Mouse (Mus musculus) limb, embryonic 14.5 days (tissue): Measurements from ENCODE around the gene Yipf7. TPM values are rescaled to one million over a fixed set of nuclear protein-coding genes. Genes with fewer than 3 reads are reported as not detected.

Source experiments
- ATAC-seq: fragments of 200-750 bp; cut with Nextera tagmentation; 2 replicates; pipeline ENCODE4 v1.8.0; 2017; ENCODE audit warnings: low read depth, moderate number of reproducible peaks, moderate TSS enrichment; ENCODE audit not compliant: low FRiP score
- DNase-seq: peaks from one replicate; pipeline ENCODE4 v3.0.0-alpha.2; 2015; ENCODE audit warnings: low spot score
- H3K27ac ChIP-seq: fragments of 300-500 bp; sonication (generic); replicated peaks from 2 replicates; pipeline ENCODE4 v1.5.1; 2014; ENCODE audit warnings: low read depth, mild to moderate bottlenecking, low read length, moderate library complexity, mixed read lengths
- H3K27me3 ChIP-seq: fragments of 300-500 bp; sonication (generic); 2 replicates; pipeline ENCODE4 v1.6.1; 2014; ENCODE audit warnings: low read length, mixed read lengths; ENCODE audit not compliant: control insufficient read depth, insufficient read depth
- H3K36me3 ChIP-seq: fragments of 300-500 bp; sonication (generic); 2 replicates; pipeline ENCODE4 v1.6.1; 2014; ENCODE audit warnings: mild to moderate bottlenecking, low read length, moderate library complexity, mixed read lengths; ENCODE audit not compliant: control insufficient read depth, insufficient read depth
- H3K4me1 ChIP-seq: fragments of 300-500 bp; sonication (generic); 2 replicates; pipeline ENCODE4 v1.6.1; 2014; ENCODE audit warnings: antibody characterized with exemption, low read length, mixed read lengths; ENCODE audit not compliant: control insufficient read depth, insufficient read depth
- H3K4me2 ChIP-seq: fragments of 300-500 bp; sonication (generic); replicated peaks from 2 replicates; pipeline ENCODE4 v1.6.1; 2014; ENCODE audit warnings: low read depth, mild to moderate bottlenecking, low read length, moderate library complexity; ENCODE audit not compliant: severe bottlenecking
- H3K4me3 ChIP-seq: fragments of 300-500 bp; sonication (generic); replicated peaks from 2 replicates; pipeline ENCODE4 v1.5.1; 2014; ENCODE audit warnings: low read length
- H3K9ac ChIP-seq: fragments of 300-500 bp; sonication (generic); 2 replicates; pipeline ENCODE4 v1.6.1; 2014; ENCODE audit warnings: mild to moderate bottlenecking, low read depth, low read length, moderate library complexity; ENCODE audit not compliant: severe bottlenecking
- H3K9me3 ChIP-seq: fragments of 300-500 bp; sonication (generic); 2 replicates; pipeline ENCODE4 v1.6.1; 2016; ENCODE audit warnings: low read length; ENCODE audit not compliant: control insufficient read depth
- POLR2A ChIP-seq: fragments of 200-500 bp; IDR thresholded peaks from 2 replicates; pipeline ENCODE4 v1.8.0; 2012; ENCODE audit warnings: inconsistent platforms, mild to moderate bottlenecking, moderate library complexity, borderline replicate concordance; ENCODE audit not compliant: insufficient read depth, insufficient read length; ENCODE audit errors: extremely low read depth
- WGBS: fragments of 180-500 bp; shearing (Covaris S2); extraction: QIAGEN DNeasy Blood & Tissue Kit; methylation state at CpG from one replicate; pipeline ENCODE4 v1.1.7; 2014; 5-methylcytosine and 5-hydroxymethylcytosine counted together
- polyA plus RNA-seq, 2 experiments: library from polyadenylated mRNA; depleted of rRNA in 1 of 2; stranded (reverse) in 1 of 2; unstranded in 1 of 2; fragments of >200 nt; fragmentation: Nextera tagmentation in 1 of 2; extraction: Ambion mirVana in 1 of 2; gene quantifications; 2 replicates each; pipeline versions ENCODE4 v1.2.1 to v1.2.3; 2012 to 2014

Yipf7 gene
- polyA plus RNA-seq, 2 experiments: 0.74 to 0.82 TPM

DNA sequence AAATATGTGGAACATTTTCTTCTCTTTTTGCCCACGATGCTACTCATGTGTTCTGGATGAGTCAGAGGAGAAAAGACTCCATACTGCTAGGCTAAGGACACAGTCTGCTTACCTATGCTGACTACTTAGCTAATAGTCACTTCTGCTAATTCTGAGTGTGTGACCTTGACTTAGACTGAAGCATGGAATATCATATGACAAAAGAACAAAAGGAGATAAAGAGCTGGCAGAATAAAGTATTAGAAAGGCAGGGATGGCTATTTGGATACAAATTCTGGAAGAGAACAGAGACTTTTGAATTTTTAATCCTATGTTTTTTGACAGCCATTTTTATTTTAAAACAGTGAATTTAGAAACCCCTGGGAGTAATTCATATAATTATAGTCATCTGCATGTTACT, 768 bp downstream of the Yipf7 start:
- whole genome bisulfite sequencing: 75% methylated on average over 1 of the region's 1 CpGs
- no peak for TF ChIP-seq POLR2A

DNA sequence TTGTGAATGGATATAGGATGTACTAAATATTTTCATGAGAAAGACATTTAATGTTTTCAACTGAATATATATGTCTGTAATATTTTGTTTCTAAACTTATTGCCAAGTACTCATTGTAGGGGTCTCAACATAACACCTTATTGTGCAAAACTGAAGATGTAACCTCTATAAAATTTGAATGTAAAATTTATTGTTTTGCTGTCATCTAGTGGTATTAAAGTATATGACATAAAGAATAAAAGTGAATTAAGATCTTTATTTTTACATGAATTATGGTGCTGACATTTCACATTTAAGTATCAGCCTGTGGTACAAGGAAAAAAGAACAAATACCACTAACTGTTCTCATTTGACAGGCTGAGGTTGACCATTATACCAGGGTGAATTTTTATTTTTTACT, 18.5 kb downstream of the Yipf7 start:
- Histone ChIP-seq H3K4me2 (no peak overlapping the region), H3K9ac (no peak overlapping the region), H3K27me3 (no peaks in the 10 kb centered on the region), H3K4me3 (no peak overlapping the region), H3K27ac (no peak overlapping the region), H3K9me3 (no peaks in the 10 kb centered on the region), H3K36me3 (no peaks in the 10 kb centered on the region), H3K4me1 (no peaks in the 10 kb centered on the region)
- ATAC-seq: no peak
- TF ChIP-seq POLR2A: no peak
- DNase-seq: no peak

More for the DNA sequence above, 768 bp downstream of the Yipf7 start:
- no peak for DNase-seq
- Histone ChIP-seq H3K4me1 (no peaks in the 10 kb centered on the region), H3K4me3 (no peak overlapping the region), H3K36me3 (no peaks in the 10 kb centered on the region), H3K27ac (no peak overlapping the region), H3K4me2 (no peak overlapping the region), H3K9ac (no peak overlapping the region), H3K9me3 (no peaks in the 10 kb centered on the region), H3K27me3 (no peaks in the 10 kb centered on the region)
- ATAC-seq: no peak

DNA sequence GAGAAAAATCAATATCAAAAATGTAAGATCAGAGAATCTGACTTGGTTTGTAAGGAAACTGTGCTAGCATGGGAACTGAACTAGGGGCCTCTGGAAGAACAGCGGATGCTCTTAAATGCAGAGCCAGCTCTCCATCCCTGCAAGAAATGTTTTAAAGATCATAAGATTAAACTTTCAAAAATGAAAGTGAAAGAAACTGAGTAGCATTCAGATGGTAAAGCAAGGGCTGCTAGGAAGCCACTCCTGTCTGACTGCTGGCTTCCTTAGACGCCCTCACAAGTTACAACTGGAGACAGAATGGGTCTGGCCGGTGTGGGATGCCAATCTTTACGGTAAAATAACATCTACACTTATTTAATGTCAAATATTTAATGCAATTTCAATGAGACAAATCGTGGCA, 20.4 kb downstream of the Yipf7 start:
- ATAC-seq: no peak
- 67% methylated on average over 5 of the region's 5 CpGs for WGBS
- Histone ChIP-seq H3K4me3 (no peak overlapping the region), H3K27me3 (no peaks in the 10 kb centered on the region), H3K4me1 (no peaks in the 10 kb centered on the region), H3K9ac (no peak overlapping the region), H3K9me3 (no peaks in the 10 kb centered on the region), H3K27ac (no peak overlapping the region), H3K4me2 (no peak overlapping the region), H3K36me3 (no peaks in the 10 kb centered on the region)
- DNase-seq: no peak
- no peak for TF ChIP-seq POLR2A

DNA sequence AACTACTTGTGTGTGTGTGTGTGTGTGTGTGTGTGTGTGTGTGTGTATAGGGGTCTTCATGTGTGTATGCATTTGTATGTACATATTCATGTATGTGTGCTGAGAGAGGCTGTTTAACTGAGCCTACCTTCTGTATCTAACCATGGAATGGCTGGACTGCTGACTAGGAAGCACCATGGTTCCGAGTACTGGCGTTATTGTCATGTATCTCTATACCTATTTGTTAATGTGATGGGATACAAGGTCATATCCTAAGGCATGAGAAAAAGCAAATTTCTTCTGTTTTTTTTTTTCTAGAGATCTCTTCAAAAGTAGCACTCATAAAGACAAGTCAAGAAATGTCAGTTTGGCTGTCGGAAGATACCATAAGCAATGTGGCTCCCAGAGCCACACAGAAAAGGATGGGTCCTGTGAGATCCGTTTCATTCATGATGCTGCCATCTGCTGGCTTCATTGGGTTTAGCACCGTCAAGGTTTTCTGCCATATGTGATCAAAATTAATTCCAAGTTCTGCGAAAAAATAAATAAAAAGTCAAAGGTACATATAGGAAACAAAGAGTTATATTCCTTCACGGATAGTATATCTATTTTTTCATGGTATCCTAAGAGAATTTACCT, 21.7 kb downstream of the Yipf7 start:
- DNase-seq: peak; percentile 27
- Histone ChIP-seq H3K4me2 (no peak overlapping the region), H3K27ac (no peak overlapping the region), H3K36me3 (no peaks in the 10 kb centered on the region), H3K9ac (no peak overlapping the region), H3K4me1 (no peaks in the 10 kb centered on the region), H3K27me3 (no peaks in the 10 kb centered on the region), H3K4me3 (no peak overlapping the region), H3K9me3 (no peaks in the 10 kb centered on the region)
- TF ChIP-seq POLR2A: no peak
- no peak for ATAC-seq
- 36% methylated on average over 7 of the region's 7 CpGs for WGBS

DNA sequence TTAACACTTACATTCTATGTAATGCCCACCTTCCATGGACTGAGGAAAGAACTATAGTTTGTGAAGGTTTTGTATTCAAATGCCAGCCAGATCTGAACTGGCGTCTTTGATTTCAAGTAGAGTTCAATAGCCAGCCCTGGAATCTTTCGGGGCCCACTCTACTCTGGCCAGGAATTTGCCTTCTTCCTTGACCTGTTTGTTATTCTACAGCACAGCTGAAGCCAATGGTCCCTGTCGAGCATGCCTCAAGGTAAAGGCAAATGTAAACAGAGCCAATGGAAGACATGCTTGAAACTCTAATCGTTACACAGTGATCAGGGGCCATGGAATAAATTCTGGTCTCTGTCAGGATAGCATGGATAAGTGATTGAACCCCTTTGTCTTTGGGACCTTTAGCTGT, 30.2 kb downstream of the Yipf7 start:
- Histone ChIP-seq H3K4me3 (no peak overlapping the region), H3K9ac (no peak overlapping the region), H3K27me3 (no peaks in the 10 kb centered on the region), H3K9me3 (no peaks in the 10 kb centered on the region), H3K36me3 (no peaks in the 10 kb centered on the region), H3K4me2 (no peak overlapping the region), H3K4me1 (no peaks in the 10 kb centered on the region), H3K27ac (no peak overlapping the region)
- no peak for TF ChIP-seq POLR2A
- DNase-seq (no peak), ATAC-seq (no peak)
- WGBS: 64% methylated on average over 4 of the region's 4 CpGs

DNA sequence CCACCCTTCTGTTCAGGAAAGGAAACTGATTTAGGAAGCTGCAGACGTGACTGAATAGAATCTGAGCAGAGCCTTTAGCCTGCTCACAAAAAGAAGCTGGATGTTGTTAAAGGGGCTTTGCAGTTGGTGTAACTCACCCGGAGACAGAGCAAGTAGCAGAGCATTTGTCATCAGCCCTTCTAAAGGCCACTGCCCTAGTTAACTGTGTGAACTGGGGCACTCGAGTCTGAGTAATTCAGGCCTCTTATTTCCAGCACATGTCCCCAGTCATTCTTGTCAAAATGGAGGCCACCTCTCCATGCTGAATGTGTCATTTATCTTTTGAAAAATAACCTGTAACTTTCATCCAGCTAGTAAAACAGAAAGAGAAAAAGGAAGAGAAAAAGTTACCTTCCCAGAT, 30.8 kb downstream of the Yipf7 start:
- no peak overlapping the region for H3K4me3 ChIP-seq
- H3K4me2 ChIP-seq: no peak overlapping the region
- H3K27ac ChIP-seq: no peak overlapping the region
- H3K27me3 ChIP-seq: no peaks in the 10 kb centered on the region
- no peak overlapping the region for H3K9ac ChIP-seq
- no peak for DNase-seq
- WGBS: 32% methylated on average over 3 of the region's 3 CpGs
- ATAC-seq: no peak
- H3K9me3 ChIP-seq: no peaks in the 10 kb centered on the region
- TF ChIP-seq POLR2A: no peak
- H3K36me3 ChIP-seq: no peaks in the 10 kb centered on the region
- no peaks in the 10 kb centered on the region for H3K4me1 ChIP-seq
